Comparison of ENCODE assay signal across 8 mouse cellular contexts in genomic region chr15:85494163-85494621, GRCm38 (mm10). TPM values are rescaled to one million over a fixed set of nuclear protein-coding genes. Genes with fewer than 3 reads are reported as not detected.
DNase-seq lines count a peak whose midpoint lies in the region; ATAC-seq lines count a peak whose summit lies in the region.

No protein-coding gene starts in this region.

- ATAC-seq in cerebellum, adult (ENCODE audit: insufficient number of reproducible peaks, low FRiP score, low TSS enrichment): 0 out of 2 replicates have a peak, but pooled peaks have one; percentile 45
- no peak for ATAC-seq in megakaryocyte-erythroid progenitor cell, adult 5-6 weeks (replicated peaks; ENCODE audit: low FRiP score, low TSS enrichment, poor library complexity, severe bottlenecking)

- no peak for DNase-seq in cerebellum, adult 18-20 months
- peak; percentile 45 to 46 for DNase-seq in frontal cortex, postnatal 25 days (ENCODE audit: low spot score in 2 of 2)
- peak; percentile 59 to 79 for DNase-seq in left cerebral cortex, adult 18-20 months (ENCODE audit: low spot score in 2 of 2)
- DNase-seq in right cerebral cortex, adult 18-20 months: peak; percentile 79
- DNase-seq in spleen, postnatal 10 days (ENCODE audit: low spot score in 2 of 2): no peak
- DNase-seq in adrenal gland, adult 18-20 months (ENCODE audit: low spot score in 2 of 2): no peak

RNA-seq across cellular contexts. Expression of gene 7530416G11Rik, which starts 8.8 kb away (rescaled TPM):
- total RNA-seq in left cerebral cortex, adult 18-20 months (2021): not detected
- total RNA-seq in adrenal gland, adult 18-20 months (2021): not detected
- total RNA-seq in megakaryocyte-erythroid progenitor cell, adult 5-6 weeks (2014; fragmentation: Nextera tagmentation): not detected in 2 replicates
- not detected in 2 replicates for total RNA-seq in megakaryocyte-erythroid progenitor cell, adult 5-6 weeks (2017)

Comparison
In these comparisons a context has a peak if more than half of its experiments do, and no peak if none do; other contexts are left out.
1. DNase-seq: peak in frontal cortex, postnatal 25 days (2 of 2), left cerebral cortex, adult 18-20 months (2 of 2) and right cerebral cortex, adult 18-20 months (single experiment); none in cerebellum, adult 18-20 months (0 of 2), spleen, postnatal 10 days (0 of 2) and adrenal gland, adult 18-20 months (0 of 2).